Mouse (Mus musculus) stomach, embryonic 16.5 days (tissue): ENCODE data around the gene Ccdc40. TPM values are rescaled to one million over a fixed set of nuclear protein-coding genes. Genes with fewer than 3 reads are reported as not detected.
"Not testable (repeated sequence)": the region's sequence is repeated elsewhere in the genome, so short reads cannot be mapped to it uniquely, and the experiment has no call there.

Experiments
- ATAC-seq: fragments of 200-750 bp; cut with Nextera tagmentation; 2 replicates; pipeline ENCODE4 v1.8.0; 2017; ENCODE audit warnings: moderate number of reproducible peaks, moderate TSS enrichment; ENCODE audit not compliant: insufficient read depth, low FRiP score
- H3K27ac ChIP-seq: fragments of 300-500 bp; sonication (generic); 2 replicates; pipeline ENCODE4 v1.5.1; 2014; ENCODE audit warnings: low read length
- H3K27me3 ChIP-seq: fragments of 300-500 bp; sonication (generic); 2 replicates; pipeline ENCODE4 v1.6.1; 2014; ENCODE audit warnings: low read length, control low read depth, mixed read lengths; ENCODE audit not compliant: control insufficient read depth, insufficient read depth
- H3K36me3 ChIP-seq: fragments of 300-500 bp; sonication (generic); 2 replicates; pipeline ENCODE4 v1.6.1; 2014; ENCODE audit warnings: low read length; ENCODE audit not compliant: control insufficient read depth, insufficient read depth
- H3K4me1 ChIP-seq: fragments of 300-500 bp; sonication (generic); 2 replicates; pipeline ENCODE4 v1.6.1; 2014; ENCODE audit warnings: low read length, control low read depth, mixed read lengths; ENCODE audit not compliant: control insufficient read depth, insufficient read depth
- H3K4me2 ChIP-seq: fragments of 300-500 bp; sonication (generic); 2 replicates; pipeline ENCODE4 v1.6.1; 2014; ENCODE audit warnings: low read depth, low read length, mixed read lengths
- H3K4me3 ChIP-seq: fragments of 300-500 bp; sonication (generic); replicated peaks from 2 replicates; pipeline ENCODE4 v1.5.1; 2014; ENCODE audit warnings: mild to moderate bottlenecking, low read length
- H3K9ac ChIP-seq: fragments of 300-500 bp; sonication (generic); 2 replicates; pipeline ENCODE4 v1.6.1; 2014; ENCODE audit warnings: low read length
- H3K9me3 ChIP-seq: fragments of 300-500 bp; sonication (generic); replicated peaks from 2 replicates; pipeline ENCODE4 v1.6.1; 2016; ENCODE audit warnings: low read length, control low read depth; ENCODE audit not compliant: control insufficient read depth
- WGBS: fragments of 180-500 bp; shearing (Covaris S2); extraction: QIAGEN DNeasy Blood & Tissue Kit; methylation state at CpG from one replicate; pipeline ENCODE4 v1.1.7; 2014; 5-methylcytosine and 5-hydroxymethylcytosine counted together
- polyA plus RNA-seq: library from polyadenylated mRNA; unstranded; fragments of >200 nt; fragmentation: Nextera tagmentation; extraction: Ambion mirVana; gene quantifications from 2 replicates; pipeline ENCODE4 v1.2.1, GENCODE M21; 2015

Ccdc40 gene
- polyA plus RNA-seq, 1 experiment from 2014 or later: 2.4 TPM

DNA sequence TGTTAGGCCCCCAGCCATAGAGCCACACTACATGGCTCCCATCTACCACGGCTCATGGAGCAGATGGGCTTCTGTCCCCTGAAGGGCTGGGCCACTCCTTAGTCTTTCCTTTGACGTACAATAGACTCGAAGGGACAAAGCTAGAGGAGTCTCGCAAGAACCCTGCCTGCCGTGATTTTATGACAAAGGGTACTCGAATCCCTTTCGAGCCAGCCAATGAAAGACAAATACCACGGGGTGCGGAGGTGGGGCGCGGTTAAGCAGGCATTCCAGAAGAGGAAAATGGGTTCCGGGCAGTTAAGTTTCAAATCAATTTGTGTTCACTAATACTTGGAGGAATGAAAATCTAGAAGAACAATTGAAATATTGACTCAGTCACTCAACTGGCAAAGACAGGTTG is 11.1 kb downstream of the Ccdc40 start:
- Histone ChIP-seq H3K36me3 (no peaks in the 10 kb centered on the region), H3K27me3 (no peaks in the 10 kb centered on the region), H3K4me1 (0 out of 2 replicates have a peak, but pooled peaks cover 3% of the 10 kb centered on the region), H3K27ac (peak overlapping the region; percentile 18; the same call in 1 of the 2 replicates), H3K4me2 (no peak overlapping the region), H3K4me3 (no peak overlapping the region), H3K9me3 (no peaks in the 10 kb centered on the region), H3K9ac (no peak overlapping the region)
- 73% methylated on average over 12 of the region's 12 CpGs for WGBS
- no peak for ATAC-seq

DNA sequence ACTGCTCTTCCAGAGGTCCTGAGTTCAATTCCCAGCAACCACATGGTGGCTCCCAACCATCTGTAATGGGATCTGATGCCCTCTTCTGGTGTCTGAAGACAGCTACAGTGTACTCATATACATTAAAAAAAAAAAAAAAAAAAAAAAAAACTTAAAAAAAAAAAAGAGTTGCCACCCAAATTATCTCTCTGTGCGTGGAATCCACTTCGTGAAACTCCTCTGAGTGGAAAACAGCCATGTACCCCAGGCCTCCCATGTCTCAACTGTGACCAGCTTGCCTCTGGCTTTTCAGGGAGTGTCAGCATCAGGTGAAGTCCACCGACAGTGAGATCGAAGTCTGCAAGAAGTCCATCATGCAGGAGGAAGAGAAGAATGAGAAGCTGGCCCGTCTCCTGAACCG is 17.2 kb downstream of the Ccdc40 start:
- not testable (repeated sequence) for H3K27ac ChIP-seq, H3K9ac ChIP-seq, ATAC-seq, H3K36me3 ChIP-seq, H3K4me3 ChIP-seq, H3K4me1 ChIP-seq, H3K9me3 ChIP-seq, H3K4me2 ChIP-seq, H3K27me3 ChIP-seq
- WGBS: 93% methylated on average over 6 of the region's 6 CpGs

DNA sequence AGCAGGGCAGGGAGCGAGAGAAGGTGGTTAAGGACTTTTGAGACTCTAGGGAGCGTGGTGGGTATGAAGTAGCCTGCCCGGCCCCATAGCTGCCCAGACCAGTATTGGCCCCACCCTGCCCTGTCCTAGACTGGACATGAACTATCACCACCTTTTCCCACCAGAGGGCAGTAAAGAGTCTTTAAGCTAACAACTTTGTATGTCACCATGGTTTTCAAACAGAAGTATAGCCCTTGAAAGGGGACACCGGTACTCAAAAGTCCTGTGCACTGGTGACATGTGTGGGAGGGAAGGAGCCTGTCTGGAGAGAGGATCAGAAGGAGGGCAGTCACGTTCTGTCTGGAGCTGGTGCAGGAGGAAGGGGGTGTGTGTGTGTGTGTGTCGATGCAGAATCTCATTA is 20.6 kb downstream of the Ccdc40 start:
- H3K4me3 ChIP-seq: no peak overlapping the region
- 21% methylated on average over 6 of the region's 6 CpGs for WGBS
- H3K4me2 ChIP-seq: no peak overlapping the region
- H3K36me3 ChIP-seq: no peaks in the 10 kb centered on the region
- no peak overlapping the region for H3K9ac ChIP-seq
- H3K27ac ChIP-seq: no peak overlapping the region
- no peaks in the 10 kb centered on the region for H3K9me3 ChIP-seq
- H3K4me1 ChIP-seq: no peaks in the 10 kb centered on the region
- peak; percentile 67 for ATAC-seq
- peaks cover 3% of the 10 kb centered on the region; the same call in 1 of the 2 replicates for H3K27me3 ChIP-seq

DNA sequence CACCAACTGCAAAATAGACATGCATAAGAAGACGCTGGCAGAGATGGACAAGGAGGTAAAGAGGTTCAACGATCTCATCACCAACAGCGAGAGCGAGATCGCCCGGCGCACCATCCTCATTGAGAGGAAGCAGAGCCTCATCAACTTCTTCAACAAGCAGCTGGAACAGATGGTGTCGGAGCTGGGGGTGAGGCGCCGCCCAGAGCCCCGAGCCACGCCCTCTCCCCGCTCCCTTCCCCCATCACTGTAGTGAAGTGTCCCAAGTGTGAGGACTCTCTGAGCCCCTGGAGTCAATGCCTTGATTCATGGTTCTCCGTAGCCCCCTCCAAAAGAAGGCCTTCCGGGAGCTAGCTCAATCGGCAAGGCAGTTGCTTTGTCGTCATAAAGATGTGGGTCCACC is 22.6 kb downstream of the Ccdc40 start:
- H3K4me2 ChIP-seq: no peak overlapping the region
- no peaks in the 10 kb centered on the region for H3K4me1 ChIP-seq
- no peak for ATAC-seq
- H3K36me3 ChIP-seq: no peaks in the 10 kb centered on the region
- no peaks in the 10 kb centered on the region for H3K9me3 ChIP-seq
- peaks cover 3% of the 10 kb centered on the region; the same call in 1 of the 2 replicates for H3K27me3 ChIP-seq
- WGBS: 46% methylated on average over 17 of the region's 17 CpGs
- no peak overlapping the region for H3K27ac ChIP-seq
- no peak overlapping the region for H3K9ac ChIP-seq
- H3K4me3 ChIP-seq: no peak overlapping the region

DNA sequence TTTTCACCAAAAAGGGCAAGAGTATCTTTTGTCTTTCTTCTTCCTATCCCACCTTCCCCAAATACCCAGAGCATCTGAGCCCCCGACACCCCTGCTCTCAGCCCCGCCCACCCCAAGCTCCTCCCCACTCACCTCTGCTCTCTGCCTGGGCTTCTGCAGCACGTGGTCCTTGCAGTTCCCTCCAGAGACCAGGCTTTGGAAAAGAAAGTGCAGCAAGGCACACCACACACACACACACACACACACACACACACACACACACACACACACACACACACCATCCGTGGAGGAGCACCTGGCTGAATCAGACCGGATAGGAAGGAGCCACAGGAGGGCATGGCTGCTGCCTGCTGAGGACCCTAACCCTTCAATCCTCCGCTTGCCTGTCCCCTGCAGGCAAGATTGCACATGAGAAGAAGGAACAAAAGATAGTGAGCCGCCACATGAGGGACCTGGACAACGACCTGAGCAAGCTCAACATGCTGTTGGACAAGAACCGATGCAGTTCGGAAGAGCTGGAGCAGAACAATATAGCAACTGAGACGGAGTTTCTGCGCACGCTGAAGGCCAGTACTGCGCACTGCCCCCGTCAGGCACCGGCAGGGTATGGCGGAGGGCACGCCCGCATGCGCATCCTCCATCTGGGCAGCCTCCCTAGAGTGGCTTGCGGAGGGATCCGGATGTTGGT is 24.6 kb downstream of the Ccdc40 start:
- Histone ChIP-seq H3K9ac (peak overlapping the region; percentile 55; the same call in 1 of the 2 replicates), H3K4me2 (peak overlapping the region; percentile 45), H3K27ac (no peak overlapping the region), H3K36me3 (no peaks in the 10 kb centered on the region), H3K4me3 (peak overlapping the region; percentile 8), H3K4me1 (no peaks in the 10 kb centered on the region), H3K27me3 (peaks cover 3% of the 10 kb centered on the region; the same call in 1 of the 2 replicates), H3K9me3 (no peaks in the 10 kb centered on the region)
- WGBS: 6% methylated on average over 22 of the region's 22 CpGs
- ATAC-seq: peak; percentile 51; the same call in 1 of the 2 replicates

DNA sequence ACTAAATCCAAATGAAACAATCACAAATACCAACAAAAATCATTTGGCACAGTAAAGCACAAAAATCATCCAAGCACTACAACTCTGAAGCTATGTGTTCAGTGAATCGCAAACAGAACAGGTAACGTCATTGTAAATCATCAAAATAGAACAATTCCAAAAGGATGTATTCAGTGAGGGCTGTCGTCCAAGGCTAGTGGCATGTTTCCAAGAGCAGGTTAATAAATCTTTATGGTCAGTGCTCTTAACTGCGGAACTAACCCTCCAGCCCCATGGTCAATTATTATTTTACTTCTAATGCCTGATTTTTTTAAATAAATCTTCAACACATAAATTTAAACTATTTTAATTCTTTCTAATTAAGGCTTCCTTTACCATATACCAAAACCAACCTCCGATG is 28.2 kb downstream of the Ccdc40 start:
- WGBS: 58% methylated on average over 5 of the region's 5 CpGs
- not testable (repeated sequence) for H3K27me3 ChIP-seq, H3K4me1 ChIP-seq, H3K4me3 ChIP-seq, H3K27ac ChIP-seq, H3K9ac ChIP-seq, H3K4me2 ChIP-seq, H3K36me3 ChIP-seq, ATAC-seq, H3K9me3 ChIP-seq

GRCm38 (mm10) chr11:119258216-119258571 is 29.8 kb downstream of the Ccdc40 start:
- no peak for ATAC-seq
- H3K27ac ChIP-seq: peak overlapping the region; percentile 42
- peak overlapping the region; percentile 54 for H3K4me2 ChIP-seq
- H3K4me1 ChIP-seq: peaks cover 6% of the 10 kb centered on the region; the same call in 1 of the 2 replicates
- H3K36me3 ChIP-seq: no peaks in the 10 kb centered on the region
- H3K27me3 ChIP-seq: no peaks in the 10 kb centered on the region
- peak overlapping the region; percentile 57 for H3K9ac ChIP-seq
- H3K9me3 ChIP-seq: no peaks in the 10 kb centered on the region
- 60% methylated on average over 9 of the region's 9 CpGs for WGBS
- H3K4me3 ChIP-seq: peak overlapping the region; percentile 30; the same call in 1 of the 2 replicates

GRCm38 (mm10) chr11:119258572-119259322 is 30.4 kb downstream of the Ccdc40 start:
- peak overlapping the region; percentile 30 for H3K4me3 ChIP-seq
- no peaks in the 10 kb centered on the region for H3K27me3 ChIP-seq
- H3K36me3 ChIP-seq: no peaks in the 10 kb centered on the region
- peak overlapping the region; percentile 42 for H3K27ac ChIP-seq
- 53% methylated on average over 23 of the region's 23 CpGs for WGBS
- H3K9ac ChIP-seq: peak overlapping the region; percentile 57
- no peaks in the 10 kb centered on the region for H3K9me3 ChIP-seq
- peak overlapping the region; percentile 54 for H3K4me2 ChIP-seq
- peaks cover 6% of the 10 kb centered on the region; the same call in 1 of the 2 replicates for H3K4me1 ChIP-seq
- peak; percentile 74 for ATAC-seq

DNA sequence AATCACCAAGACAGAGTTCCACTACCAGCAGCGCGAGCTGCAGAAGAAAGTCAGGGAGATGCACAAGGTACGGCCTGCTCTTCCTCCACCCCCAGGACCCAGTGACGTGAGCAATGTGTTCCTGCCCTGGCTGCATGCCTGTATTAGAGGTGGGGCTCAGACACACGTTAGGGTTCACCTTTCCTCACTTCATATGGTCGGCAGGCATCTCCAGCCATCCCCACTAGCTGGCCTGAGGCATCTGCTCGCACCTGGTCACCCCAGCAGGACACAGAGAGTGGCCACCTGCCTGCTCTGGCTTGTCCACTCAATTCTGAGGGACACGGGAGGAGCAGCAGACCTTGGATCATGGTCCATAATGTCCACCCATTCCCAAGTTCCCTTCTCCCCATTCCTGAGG is 31.6 kb downstream of the Ccdc40 start:
- WGBS: 77% methylated on average over 8 of the region's 8 CpGs
- H3K9me3 ChIP-seq: no peaks in the 10 kb centered on the region
- no peak overlapping the region for H3K4me3 ChIP-seq
- H3K4me1 ChIP-seq: peaks cover 6% of the 10 kb centered on the region; the same call in 1 of the 2 replicates
- no peak overlapping the region for H3K9ac ChIP-seq
- H3K4me2 ChIP-seq: no peak overlapping the region
- ATAC-seq: no peak
- H3K27me3 ChIP-seq: no peaks in the 10 kb centered on the region
- no peak overlapping the region for H3K27ac ChIP-seq
- H3K36me3 ChIP-seq: no peaks in the 10 kb centered on the region
